Mouse (Mus musculus): ENCODE data around the gene Srrm4. TPM values are rescaled to one million over a fixed set of nuclear protein-coding genes. Genes with fewer than 3 reads are reported as not detected.

Srrm4 gene
- polyA plus RNA-seq, 1 experiment from 2014 or later: 0.59 TPM

- Histone ChIP-seq H3K27ac (no peak overlapping the region), H3K4me2 (no peak overlapping the region), H3K27me3 (no peaks in the 10 kb centered on the region), H3K9ac (no peak overlapping the region), H3K4me1 (no peaks in the 10 kb centered on the region), H3K9me3 (no peaks in the 10 kb centered on the region), H3K36me3 (no peaks in the 10 kb centered on the region), H3K4me3 (no peak overlapping the region)
- 93% methylated on average over 9 of the region's 9 CpGs for WGBS
- no peak for ATAC-seq (ENCODE audit: insufficient number of reproducible peaks, low FRiP score, low TSS enrichment, low read depth)
Measured at GRCm38 (mm10) chr5:116484236-116484635, 107.4 kb downstream of the Srrm4 start.

GRCm38 (mm10) chr5:116478607-116479371, 112.8 kb downstream of the Srrm4 start:
- WGBS: 83% methylated on average over 18 of the region's 18 CpGs
- H3K9me3 ChIP-seq: no peaks in the 10 kb centered on the region
- no peak for ATAC-seq (ENCODE audit: insufficient number of reproducible peaks, low FRiP score, low TSS enrichment, low read depth)
- H3K9ac ChIP-seq: no peak overlapping the region
- H3K4me3 ChIP-seq: no peak overlapping the region
- H3K27me3 ChIP-seq: no peaks in the 10 kb centered on the region; the same call in 1 of the 2 replicates
- no peaks in the 10 kb centered on the region for H3K36me3 ChIP-seq
- no peak overlapping the region for H3K27ac ChIP-seq
- no peak overlapping the region for H3K4me2 ChIP-seq
- peaks cover 3% of the 10 kb centered on the region; the same call in 1 of the 2 replicates for H3K4me1 ChIP-seq

GRCm38 (mm10) chr5:116476006-116476405, 115.6 kb downstream of the Srrm4 start:
- Histone ChIP-seq H3K4me3 (no peak overlapping the region), H3K36me3 (no peaks in the 10 kb centered on the region), H3K9me3 (no peaks in the 10 kb centered on the region), H3K9ac (no peak overlapping the region), H3K27ac (no peak overlapping the region), H3K4me2 (no peak overlapping the region), H3K27me3 (no peaks in the 10 kb centered on the region; the same call in 1 of the 2 replicates), H3K4me1 (peaks cover 3% of the 10 kb centered on the region; the same call in 1 of the 2 replicates)
- 7% methylated on average over 15 of the region's 15 CpGs for WGBS
- ATAC-seq (ENCODE audit: insufficient number of reproducible peaks, low FRiP score, low TSS enrichment, low read depth): no peak

- no peaks in the 10 kb centered on the region; the same call in 1 of the 2 replicates for H3K9me3 ChIP-seq
- no peak overlapping the region for H3K27ac ChIP-seq
- H3K27me3 ChIP-seq: no peaks in the 10 kb centered on the region
- peaks cover 13% of the 10 kb centered on the region; the same call in 1 of the 2 replicates for H3K4me1 ChIP-seq
- no peaks in the 10 kb centered on the region for H3K36me3 ChIP-seq
- no peak overlapping the region for H3K4me2 ChIP-seq
- WGBS: 32% methylated on average over 11 of the region's 11 CpGs
- ATAC-seq (ENCODE audit: insufficient number of reproducible peaks, low FRiP score, low TSS enrichment, low read depth): no peak
- H3K4me3 ChIP-seq: no peak overlapping the region
- no peak overlapping the region for H3K9ac ChIP-seq
Measured at GRCm38 (mm10) chr5:116461354-116462042, 130.1 kb downstream of the Srrm4 start.

- WGBS: 77% methylated on average over 2 of the region's 2 CpGs
- Histone ChIP-seq H3K4me1 (peaks cover 13% of the 10 kb centered on the region; the same call in 1 of the 2 replicates), H3K36me3 (no peaks in the 10 kb centered on the region), H3K4me3 (no peak overlapping the region), H3K27ac (no peak overlapping the region), H3K9ac (no peak overlapping the region), H3K9me3 (no peaks in the 10 kb centered on the region), H3K4me2 (no peak overlapping the region), H3K27me3 (no peaks in the 10 kb centered on the region)
- ATAC-seq (ENCODE audit: insufficient number of reproducible peaks, low FRiP score, low TSS enrichment, low read depth): no peak
Measured at GRCm38 (mm10) chr5:116459970-116460369, 131.6 kb downstream of the Srrm4 start.

- Histone ChIP-seq H3K9ac (no peak overlapping the region), H3K4me2 (no peak overlapping the region), H3K4me1 (peaks cover 17% of the 10 kb centered on the region; the same call in 1 of the 2 replicates), H3K27ac (no peak overlapping the region), H3K9me3 (no peaks in the 10 kb centered on the region), H3K27me3 (no peaks in the 10 kb centered on the region), H3K36me3 (no peaks in the 10 kb centered on the region), H3K4me3 (no peak overlapping the region)
- WGBS: 76% methylated on average over 7 of the region's 7 CpGs
- ATAC-seq (ENCODE audit: insufficient number of reproducible peaks, low FRiP score, low TSS enrichment, low read depth): no peak
Measured at GRCm38 (mm10) chr5:116457791-116458190, 133.8 kb downstream of the Srrm4 start.

- H3K4me2 ChIP-seq: no peak overlapping the region
- no peak overlapping the region for H3K27ac ChIP-seq
- no peak overlapping the region for H3K9ac ChIP-seq
- WGBS: 30% methylated on average over 10 of the region's 10 CpGs
- no peaks in the 10 kb centered on the region for H3K27me3 ChIP-seq
- H3K9me3 ChIP-seq: no peaks in the 10 kb centered on the region
- no peak overlapping the region for H3K4me3 ChIP-seq
- no peaks in the 10 kb centered on the region for H3K36me3 ChIP-seq
- peaks cover 17% of the 10 kb centered on the region; the same call in 1 of the 2 replicates for H3K4me1 ChIP-seq
- no peak for ATAC-seq (ENCODE audit: insufficient number of reproducible peaks, low FRiP score, low TSS enrichment, low read depth)
Measured at GRCm38 (mm10) chr5:116456796-116457515, 134.7 kb downstream of the Srrm4 start.

- Histone ChIP-seq H3K9ac (peak overlapping the region; percentile 26; the same call in 1 of the 2 replicates), H3K4me3 (peak overlapping the region; percentile 36), H3K9me3 (no peaks in the 10 kb centered on the region), H3K27ac (no peak overlapping the region), H3K4me2 (peak overlapping the region; percentile 64), H3K27me3 (no peaks in the 10 kb centered on the region), H3K36me3 (no peaks in the 10 kb centered on the region), H3K4me1 (peaks cover 11% of the 10 kb centered on the region; the same call in 1 of the 2 replicates)
- WGBS: 6% methylated on average over 27 of the region's 27 CpGs
- ATAC-seq (ENCODE audit: insufficient number of reproducible peaks, low FRiP score, low TSS enrichment, low read depth): no peak
Measured at GRCm38 (mm10) chr5:116453401-116453851, 138.2 kb downstream of the Srrm4 start.

- ATAC-seq (ENCODE audit: insufficient number of reproducible peaks, low FRiP score, low TSS enrichment, low read depth): no peak
Measured at GRCm38 (mm10) chr5:116450901-116451300, 140.7 kb downstream of the Srrm4 start.

GRCm38 (mm10) chr5:116449522-116450225, 141.9 kb downstream of the Srrm4 start:
- Histone ChIP-seq H3K9me3 (no peaks in the 10 kb centered on the region), H3K4me3 (no peak overlapping the region), H3K36me3 (no peaks in the 10 kb centered on the region), H3K4me2 (no peak overlapping the region), H3K4me1 (peaks cover 23% of the 10 kb centered on the region), H3K27me3 (peaks cover under 1% of the 10 kb centered on the region; the same call in 1 of the 2 replicates), H3K9ac (no peak overlapping the region), H3K27ac (no peak overlapping the region)
- no peak for ATAC-seq (ENCODE audit: insufficient number of reproducible peaks, low FRiP score, low TSS enrichment, low read depth)
- WGBS: 58% methylated on average over 8 of the region's 8 CpGs

More at GRCm38 (mm10) chr5:116450901-116451300, 140.7 kb downstream of the Srrm4 start:
- peaks cover 22% of the 10 kb centered on the region for H3K4me1 ChIP-seq
- H3K27ac ChIP-seq: no peak overlapping the region
- H3K27me3 ChIP-seq: no peaks in the 10 kb centered on the region
- no peak overlapping the region for H3K4me2 ChIP-seq
- no peak overlapping the region for H3K4me3 ChIP-seq
- 86% methylated on average over 8 of the region's 8 CpGs for whole genome bisulfite sequencing
- H3K36me3 ChIP-seq: no peaks in the 10 kb centered on the region
- H3K9me3 ChIP-seq: no peaks in the 10 kb centered on the region
- no peak overlapping the region for H3K9ac ChIP-seq
